Mouse (Mus musculus): ENCODE measurements around the gene Plppr3. TPM values are rescaled to one million over a fixed set of nuclear protein-coding genes. Genes with fewer than 3 reads are reported as not detected.

Plppr3 gene
- polyA plus RNA-seq, 1 experiment from 2014 or later = 131 TPM

GRCm38 (mm10) chr10:79908167-79909091, 34.0 kb upstream of the Plppr3 start, which contains the start of gene Med16:
Gene Med16 (minus strand): TSS chr10:79908923.
- ATAC-seq (replicated peaks; ENCODE audit: low FRiP score) = peak; percentile 93
- H3K4me3 ChIP-seq (ENCODE audit: low read depth, low read length) = peak within 1 kb of the TSS; percentile 68
- no peaks in the 10 kb centered on the region; the same call in 1 of the 2 replicates for H3K36me3 ChIP-seq (ENCODE audit: control insufficient read depth, insufficient read depth, low read length)
- H3K9ac ChIP-seq (ENCODE audit: low read length) = peak within 1 kb of the TSS; percentile 94
- 0 out of 2 replicates have a peak, but pooled peaks cover 5% of the 10 kb centered on the region for H3K4me1 ChIP-seq (replicated peaks; ENCODE audit: control insufficient read depth, insufficient read depth, low read length)
- peak; percentile 97 for DNase-seq (ENCODE audit: low spot score)
- H3K27me3 ChIP-seq (ENCODE audit: control insufficient read depth, insufficient read depth, low read length) = 0 out of 2 replicates have a peak, but pooled peaks cover 2% of the 10 kb centered on the region
- peak within 1 kb of the TSS; percentile 95 for H3K27ac ChIP-seq (ENCODE audit: low read depth, low read length)
- H3K4me2 ChIP-seq (ENCODE audit: low read depth, low read length, severe bottlenecking) = peak within 1 kb of the TSS; percentile 39
- no peaks in the 10 kb centered on the region for H3K9me3 ChIP-seq (ENCODE audit: control insufficient read depth, low read length)
- 2% methylated on average over 52 of the region's 52 CpGs for WGBS

GRCm38 (mm10) chr10:79907415-79907814, 33.0 kb upstream of the Plppr3 start:
- DNase-seq (ENCODE audit: low spot score) = no peak
- H3K4me3 ChIP-seq (ENCODE audit: low read depth, low read length) = no peak overlapping the region
- H3K27me3 ChIP-seq (ENCODE audit: control insufficient read depth, insufficient read depth, low read length) = peaks cover 11% of the 10 kb centered on the region; the same call in 1 of the 2 replicates
- no peak overlapping the region for H3K4me2 ChIP-seq (ENCODE audit: low read depth, low read length, severe bottlenecking)
- ATAC-seq (replicated peaks; ENCODE audit: low FRiP score) = no peak
- 0 out of 2 replicates have a peak, but pooled peaks cover 5% of the 10 kb centered on the region for H3K4me1 ChIP-seq (replicated peaks; ENCODE audit: control insufficient read depth, insufficient read depth, low read length)
- H3K9ac ChIP-seq (ENCODE audit: low read length) = no peak overlapping the region
- 95% methylated on average over 10 of the region's 10 CpGs for WGBS
- no peaks in the 10 kb centered on the region; the same call in 1 of the 2 replicates for H3K36me3 ChIP-seq (ENCODE audit: control insufficient read depth, insufficient read depth, low read length)
- H3K27ac ChIP-seq (ENCODE audit: low read depth, low read length) = no peak overlapping the region
- H3K9me3 ChIP-seq (ENCODE audit: control insufficient read depth, low read length) = no peaks in the 10 kb centered on the region

- Histone ChIP-seq H3K9ac (ENCODE audit: low read length) (no peak overlapping the region), H3K4me2 (ENCODE audit: low read depth, low read length, severe bottlenecking) (no peak overlapping the region), H3K9me3 (ENCODE audit: control insufficient read depth, low read length) (no peaks in the 10 kb centered on the region), H3K4me3 (ENCODE audit: low read depth, low read length) (no peak overlapping the region), H3K27ac (ENCODE audit: low read depth, low read length) (no peak overlapping the region), H3K36me3 (ENCODE audit: control insufficient read depth, insufficient read depth, low read length) (no peaks in the 10 kb centered on the region; the same call in 1 of the 2 replicates), H3K4me1 (replicated peaks; ENCODE audit: control insufficient read depth, insufficient read depth, low read length) (0 out of 2 replicates have a peak, but pooled peaks cover 5% of the 10 kb centered on the region), H3K27me3 (ENCODE audit: control insufficient read depth, insufficient read depth, low read length) (peaks cover 13% of the 10 kb centered on the region; the same call in 1 of the 2 replicates)
- DNase-seq (ENCODE audit: low spot score) (no peak), ATAC-seq (replicated peaks; ENCODE audit: low FRiP score) (no peak)
- WGBS = 96% methylated on average over 9 of the region's 9 CpGs
Observed at GRCm38 (mm10) chr10:79906712-79907111, 32.3 kb upstream of the Plppr3 start.

- Histone ChIP-seq H3K4me1 (replicated peaks; ENCODE audit: control insufficient read depth, insufficient read depth, low read length) (peaks cover 7% of the 10 kb centered on the region), H3K36me3 (ENCODE audit: control insufficient read depth, insufficient read depth, low read length) (peaks cover 2% of the 10 kb centered on the region; the same call in 1 of the 2 replicates), H3K4me3 (ENCODE audit: low read depth, low read length) (no peak overlapping the region), H3K27ac (ENCODE audit: low read depth, low read length) (no peak overlapping the region), H3K9ac (ENCODE audit: low read length) (no peak overlapping the region), H3K4me2 (ENCODE audit: low read depth, low read length, severe bottlenecking) (no peak overlapping the region), H3K9me3 (ENCODE audit: control insufficient read depth, low read length) (no peaks in the 10 kb centered on the region), H3K27me3 (ENCODE audit: control insufficient read depth, insufficient read depth, low read length) (peaks cover 25% of the 10 kb centered on the region; the same call in 1 of the 2 replicates)
- no peak for DNase-seq (ENCODE audit: low spot score)
- 14% methylated on average over 2 of the region's 2 CpGs for WGBS
- peak; percentile 58 for ATAC-seq (replicated peaks; ENCODE audit: low FRiP score)
Observed at GRCm38 (mm10) chr10:79900951-79901410, 26.5 kb upstream of the Plppr3 start.

- ATAC-seq (replicated peaks; ENCODE audit: low FRiP score) = no peak
- H3K4me3 ChIP-seq (ENCODE audit: low read depth, low read length) = no peak overlapping the region
Observed at GRCm38 (mm10) chr10:79897316-79898245, 23.1 kb upstream of the Plppr3 start.

GRCm38 (mm10) chr10:79896814-79897213, 22.4 kb upstream of the Plppr3 start:
- no peaks in the 10 kb centered on the region for H3K9me3 ChIP-seq (ENCODE audit: control insufficient read depth, low read length)
- WGBS = 89% methylated on average over 13 of the region's 13 CpGs
- H3K27me3 ChIP-seq (ENCODE audit: control insufficient read depth, insufficient read depth, low read length) = peaks cover 13% of the 10 kb centered on the region; the same call in 1 of the 2 replicates
- H3K4me3 ChIP-seq (ENCODE audit: low read depth, low read length) = no peak overlapping the region
- DNase-seq (ENCODE audit: low spot score) (no peak), ATAC-seq (replicated peaks; ENCODE audit: low FRiP score) (no peak)
- H3K4me1 ChIP-seq (replicated peaks; ENCODE audit: control insufficient read depth, insufficient read depth, low read length) = peaks cover 7% of the 10 kb centered on the region
- H3K27ac ChIP-seq (ENCODE audit: low read depth, low read length) = no peak overlapping the region
- H3K4me2 ChIP-seq (ENCODE audit: low read depth, low read length, severe bottlenecking) = no peak overlapping the region
- no peak overlapping the region for H3K9ac ChIP-seq (ENCODE audit: low read length)
- H3K36me3 ChIP-seq (ENCODE audit: control insufficient read depth, insufficient read depth, low read length) = peaks cover 2% of the 10 kb centered on the region; the same call in 1 of the 2 replicates

More at GRCm38 (mm10) chr10:79897316-79898245, 23.1 kb upstream of the Plppr3 start:
- 56% methylated on average over 19 of the region's 20 CpGs for WGBS
- H3K4me1 ChIP-seq (replicated peaks; ENCODE audit: control insufficient read depth, insufficient read depth, low read length) = peaks cover 7% of the 10 kb centered on the region
- H3K9ac ChIP-seq (ENCODE audit: low read length) = no peak overlapping the region
- H3K27me3 ChIP-seq (ENCODE audit: control insufficient read depth, insufficient read depth, low read length) = peaks cover 17% of the 10 kb centered on the region; the same call in 1 of the 2 replicates
- H3K27ac ChIP-seq (ENCODE audit: low read depth, low read length) = no peak overlapping the region
- no peak for DNase-seq (ENCODE audit: low spot score)
- peaks cover 2% of the 10 kb centered on the region; the same call in 1 of the 2 replicates for H3K36me3 ChIP-seq (ENCODE audit: control insufficient read depth, insufficient read depth, low read length)
- no peaks in the 10 kb centered on the region for H3K9me3 ChIP-seq (ENCODE audit: control insufficient read depth, low read length)
- H3K4me2 ChIP-seq (ENCODE audit: low read depth, low read length, severe bottlenecking) = no peak overlapping the region

GRCm38 (mm10) chr10:79896306-79896705, 21.9 kb upstream of the Plppr3 start:
- no peak for ATAC-seq (replicated peaks; ENCODE audit: low FRiP score)
- no peak overlapping the region for H3K4me2 ChIP-seq (ENCODE audit: low read depth, low read length, severe bottlenecking)
- peaks cover 2% of the 10 kb centered on the region; the same call in 1 of the 2 replicates for H3K36me3 ChIP-seq (ENCODE audit: control insufficient read depth, insufficient read depth, low read length)
- peaks cover 6% of the 10 kb centered on the region for H3K4me1 ChIP-seq (replicated peaks; ENCODE audit: control insufficient read depth, insufficient read depth, low read length)
- no peak overlapping the region for H3K4me3 ChIP-seq (ENCODE audit: low read depth, low read length)
- no peak overlapping the region for H3K9ac ChIP-seq (ENCODE audit: low read length)
- no peak overlapping the region for H3K27ac ChIP-seq (ENCODE audit: low read depth, low read length)
- WGBS = 93% methylated on average over 16 of the region's 16 CpGs
- no peak for DNase-seq (ENCODE audit: low spot score)
- peaks cover 13% of the 10 kb centered on the region; the same call in 1 of the 2 replicates for H3K27me3 ChIP-seq (ENCODE audit: control insufficient read depth, insufficient read depth, low read length)
- H3K9me3 ChIP-seq (ENCODE audit: control insufficient read depth, low read length) = no peaks in the 10 kb centered on the region

Data from forebrain, embryonic 11.5 days (tissue).